Mouse (Mus musculus): Measurements from ENCODE around the gene Nfe2l1. TPM values are rescaled to one million over a fixed set of nuclear protein-coding genes. Genes with fewer than 3 reads are reported as not detected.
A peak's percentile ranks its signal among the peaks of the same experiment; 100 is the strongest.
"Not testable (repeated sequence)": the region's sequence is repeated elsewhere in the genome, so short reads cannot be mapped to it uniquely, and the experiment has no call there.

The Nfe2l1 gene
- polyA plus RNA-seq, 1 experiment, result 184 TPM

DNA sequence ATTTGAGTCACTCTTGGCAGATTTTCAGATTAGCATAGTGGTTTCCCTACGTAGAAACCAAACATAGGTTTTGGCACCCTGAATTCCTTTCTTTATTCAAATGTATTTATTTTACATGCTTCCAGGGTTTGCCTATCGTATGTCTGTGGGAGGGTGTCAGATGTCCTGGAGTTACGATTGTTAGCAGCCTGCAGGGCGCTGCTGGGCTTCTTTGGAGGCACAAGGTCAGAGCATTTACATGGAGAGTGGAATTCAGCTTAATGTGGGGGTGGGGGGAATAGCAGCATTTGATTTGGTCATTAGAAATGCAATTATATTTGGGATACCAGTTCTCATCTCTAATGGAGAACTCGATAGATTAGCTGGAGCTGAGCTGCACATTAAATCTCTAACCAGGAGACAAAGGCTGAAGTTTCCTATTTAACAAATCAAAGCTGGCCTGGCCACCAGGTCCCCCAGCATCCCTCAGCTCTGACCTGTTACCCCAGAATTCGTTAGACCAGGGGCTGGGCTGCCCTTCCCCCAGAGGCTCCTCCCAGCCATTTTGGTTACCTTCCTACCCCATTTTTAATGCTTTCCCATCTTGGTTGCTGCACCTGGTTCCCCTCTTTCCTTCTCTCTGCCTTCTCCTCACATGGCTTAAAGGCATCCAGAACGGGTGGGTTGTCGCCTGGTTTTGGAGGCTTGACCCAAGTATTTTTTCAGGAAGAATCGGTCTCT is 42.9 kb downstream of the Nfe2l1 start:
- no peak for DNase-seq (ENCODE audit: extremely low spot score in 1 of 2, low spot score in 1 of 2)

DNA sequence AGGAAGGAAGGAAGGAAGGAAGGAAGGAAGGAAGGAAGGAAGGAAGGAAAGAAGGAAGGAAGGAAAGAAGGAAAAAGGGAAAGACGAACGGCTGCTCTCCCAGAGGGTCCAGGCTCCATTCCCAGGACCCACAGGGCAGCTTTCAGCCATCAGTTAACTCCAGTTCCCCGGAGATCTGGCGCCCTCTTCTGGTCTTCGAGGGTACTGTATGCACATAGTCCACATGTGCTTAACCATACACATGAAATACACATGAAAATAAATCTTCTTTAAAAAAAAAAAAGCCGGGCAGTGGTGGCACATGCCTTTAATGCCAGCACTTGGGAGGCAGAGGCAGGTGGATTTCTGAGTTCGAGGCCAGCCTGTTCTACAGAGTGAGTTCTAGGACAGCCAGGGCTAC is 44.9 kb downstream of the Nfe2l1 start:
- peak in 1 of 2 experiments; percentile 77 for DNase-seq (ENCODE audit: extremely low spot score in 1 of 2, low spot score in 1 of 2)

DNA sequence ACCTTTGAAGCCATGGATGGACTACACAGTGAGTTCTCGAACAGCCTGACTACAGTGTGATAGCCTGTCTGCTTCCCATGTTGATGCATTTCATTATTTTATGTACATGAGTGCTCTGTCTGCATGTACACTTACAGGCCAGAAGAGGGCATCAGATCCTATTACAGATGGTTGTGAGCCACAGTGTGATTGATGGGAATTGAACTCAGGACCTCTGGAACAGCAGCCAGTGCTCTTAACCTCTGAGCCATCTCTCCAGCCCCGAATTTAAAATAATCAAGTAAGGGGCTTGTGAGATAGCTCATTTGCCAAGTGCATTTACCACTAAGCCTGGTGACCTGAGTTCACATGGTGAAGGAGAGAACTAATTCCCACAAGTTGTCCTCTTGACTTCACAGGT is 48.3 kb downstream of the Nfe2l1 start:
- DNase-seq (ENCODE audit: extremely low spot score in 1 of 2, low spot score in 1 of 2), result no peak

DNA sequence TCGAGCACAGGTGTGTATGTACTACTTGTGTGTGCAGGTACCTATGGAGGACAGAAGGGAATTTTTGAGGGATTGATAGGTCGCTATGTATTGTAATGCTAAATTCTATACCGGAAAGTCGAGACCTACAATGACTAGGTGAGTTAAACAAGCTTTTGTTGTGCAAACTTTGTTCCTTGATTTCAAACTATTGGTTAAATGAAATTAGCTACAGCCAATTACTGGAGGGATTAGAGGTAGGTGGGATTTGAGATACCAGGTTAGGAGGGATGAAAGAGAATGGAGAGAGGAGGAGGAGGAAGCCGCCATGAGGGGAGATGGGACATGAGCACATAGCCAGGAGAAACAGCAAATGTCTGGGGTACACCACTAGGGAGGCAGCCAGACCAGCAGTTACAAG is 49.5 kb downstream of the Nfe2l1 start:
- DNase-seq (ENCODE audit: extremely low spot score in 1 of 2, low spot score in 1 of 2), result no peak

DNA sequence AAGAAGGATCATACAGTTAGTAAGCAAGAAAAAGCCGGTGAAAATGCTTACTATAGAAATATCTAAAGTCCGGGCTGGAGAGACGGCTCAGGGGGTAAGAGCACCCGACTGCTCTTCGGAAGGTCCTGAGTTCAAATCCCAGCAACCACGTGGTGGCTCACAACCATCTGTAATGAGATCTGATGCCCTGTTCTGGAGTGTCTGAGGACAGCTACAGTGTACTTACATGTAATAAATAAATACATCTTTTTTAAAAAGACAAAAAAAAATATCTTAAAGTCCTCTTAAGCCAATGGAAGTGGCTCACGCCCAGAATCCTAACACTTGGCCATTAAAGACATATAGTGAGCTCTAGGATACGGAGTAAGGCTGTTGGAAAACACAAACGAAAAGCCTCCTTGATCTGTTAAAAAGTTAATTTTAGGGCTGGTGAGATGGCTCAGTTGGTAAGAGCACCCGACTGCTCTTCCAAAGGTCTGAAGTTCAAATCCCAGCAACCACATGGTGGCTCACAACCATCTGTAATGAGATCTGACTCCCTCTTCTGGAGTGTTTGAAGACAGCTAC is 51.6 kb downstream of the Nfe2l1 start:
- DNase-seq (ENCODE audit: extremely low spot score in 1 of 2, low spot score in 1 of 2), result not testable (repeated sequence)

DNA sequence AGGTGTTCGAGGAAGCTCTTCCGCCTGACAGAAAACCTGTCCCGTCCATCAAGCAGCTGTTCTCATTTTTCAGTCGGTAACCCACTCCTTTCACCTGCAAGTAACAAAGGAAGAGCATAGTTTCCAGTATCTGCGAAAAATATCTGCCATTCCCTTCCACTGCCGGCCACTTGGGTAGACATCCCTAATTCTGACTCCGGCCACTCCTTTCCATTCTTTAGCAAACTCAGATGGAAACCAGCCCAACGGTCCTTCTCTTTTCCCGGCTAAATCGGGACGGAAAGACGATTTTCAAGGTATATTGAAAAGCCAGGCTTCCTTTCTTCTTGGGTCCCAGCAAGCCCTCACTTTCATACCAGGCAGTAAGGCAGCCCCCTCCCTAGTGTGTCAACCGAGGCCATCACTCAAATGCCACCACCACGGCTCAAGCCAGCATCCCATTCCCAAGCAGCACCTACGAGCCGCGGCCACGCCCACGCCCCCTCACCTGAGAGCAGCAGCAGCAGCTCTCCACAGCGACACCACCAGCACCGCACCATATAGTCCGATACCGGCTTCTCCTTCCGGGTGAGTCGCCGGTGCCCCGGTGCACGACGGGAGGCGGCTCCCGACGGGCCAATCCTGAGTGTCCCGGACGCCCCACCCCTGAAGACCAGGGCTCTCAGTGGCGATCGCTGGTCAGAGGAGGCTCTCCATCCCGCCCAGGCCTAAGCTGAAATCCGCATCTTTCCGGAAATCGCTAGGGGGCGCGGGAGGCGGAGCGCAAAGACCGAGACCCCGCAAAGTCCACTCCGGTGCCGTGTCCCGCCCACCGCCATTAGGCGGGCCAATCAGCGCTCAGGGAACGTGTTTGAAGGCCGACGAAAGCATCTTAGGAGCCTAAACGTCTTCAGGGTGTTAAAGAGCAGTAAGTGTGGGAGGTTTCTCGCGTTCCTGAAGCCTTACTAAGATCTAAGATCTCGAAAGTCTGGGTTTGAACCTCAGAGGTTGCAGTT is 52.5 kb downstream of the Nfe2l1 start, which contains the start of gene Snx11:
Snx11 (minus strand) TSS at position 592 of the 995 bp plus-strand sequence.
- peak; percentile 99 to 100 for DNase-seq (ENCODE audit: extremely low spot score in 1 of 2, low spot score in 1 of 2)

DNA sequence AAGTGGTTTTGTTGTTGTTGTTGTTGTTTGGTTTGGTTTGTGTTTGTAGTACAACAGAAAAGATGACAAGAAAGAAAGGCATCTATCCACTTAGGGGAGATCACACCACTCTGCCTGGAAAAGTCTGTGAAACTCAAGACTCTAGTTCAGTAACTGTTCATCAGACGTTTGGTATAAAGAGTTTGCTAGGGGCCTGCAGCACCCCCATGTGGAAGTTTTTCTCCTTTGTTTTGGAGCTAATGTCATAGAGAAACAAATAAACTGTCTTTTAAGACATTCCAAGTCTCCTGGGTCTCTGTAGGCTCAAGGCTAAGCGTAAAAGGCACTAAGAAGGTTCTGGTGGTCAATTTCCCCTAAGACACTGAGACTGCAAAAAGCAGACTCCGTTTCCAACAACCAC is 53.7 kb downstream of the Nfe2l1 start:
- no peak for DNase-seq (ENCODE audit: extremely low spot score in 1 of 2, low spot score in 1 of 2)

DNA sequence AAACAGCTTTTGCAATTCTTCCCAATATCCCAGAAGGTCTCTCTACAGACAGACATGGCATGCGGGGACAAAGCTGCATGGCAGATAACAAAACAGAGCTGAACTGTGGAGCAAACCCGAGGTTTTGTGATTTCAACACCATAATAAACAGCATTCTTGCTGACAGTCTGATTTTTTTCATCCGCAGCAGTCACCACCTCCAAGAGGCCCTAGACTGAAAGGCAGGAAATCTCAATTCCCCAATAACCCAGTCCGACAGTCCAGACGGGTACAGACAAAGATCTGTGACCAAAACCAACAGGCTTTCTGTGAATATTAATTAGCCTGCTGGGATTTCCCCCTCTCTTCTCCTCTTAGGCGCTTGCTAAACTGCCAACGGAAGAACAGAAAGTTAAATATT is 54.1 kb downstream of the Nfe2l1 start:
- DNase-seq (ENCODE audit: extremely low spot score in 1 of 2, low spot score in 1 of 2), result no peak

DNA sequence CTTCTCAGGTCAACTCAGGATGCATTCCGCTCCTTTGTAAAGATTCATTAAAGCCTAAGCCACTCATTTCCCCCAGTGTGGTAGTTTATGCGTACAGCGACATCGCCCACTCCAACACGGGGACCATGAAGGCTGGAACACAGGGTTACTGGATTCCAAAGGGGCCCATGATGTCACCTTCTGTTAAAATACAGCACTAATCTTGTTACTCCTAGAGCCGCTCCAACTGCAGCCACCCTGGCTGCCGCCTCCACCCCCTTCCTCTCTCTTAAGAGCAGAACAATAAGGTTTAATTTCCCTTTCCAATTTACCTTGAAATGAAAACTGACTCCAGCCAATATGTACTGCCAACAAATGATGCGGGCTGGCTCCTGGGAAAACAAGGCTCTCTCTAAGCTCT is 54.7 kb downstream of the Nfe2l1 start:
- DNase-seq (ENCODE audit: extremely low spot score in 1 of 2, low spot score in 1 of 2), result no peak

DNA sequence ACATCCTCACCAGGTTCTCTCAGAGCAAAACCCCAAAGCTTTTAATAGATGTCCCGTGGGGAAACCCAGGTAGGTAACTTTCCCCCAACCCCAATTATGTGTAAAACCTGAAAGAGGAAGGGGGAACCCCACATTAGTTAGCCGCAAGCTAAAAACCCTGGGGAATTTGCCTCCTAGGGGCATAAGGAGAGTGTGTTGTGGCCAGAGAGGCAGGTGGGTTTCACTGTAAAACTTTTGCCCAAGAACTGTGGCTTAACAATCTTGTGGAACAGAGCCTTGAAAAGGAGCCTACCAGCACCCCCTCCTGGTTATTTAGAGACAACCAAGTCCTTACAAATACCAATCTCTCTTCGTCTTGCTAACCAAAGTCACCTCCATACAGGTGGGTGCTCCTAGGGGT is 55.2 kb downstream of the Nfe2l1 start:
- no peak for DNase-seq (ENCODE audit: extremely low spot score in 1 of 2, low spot score in 1 of 2)

DNA sequence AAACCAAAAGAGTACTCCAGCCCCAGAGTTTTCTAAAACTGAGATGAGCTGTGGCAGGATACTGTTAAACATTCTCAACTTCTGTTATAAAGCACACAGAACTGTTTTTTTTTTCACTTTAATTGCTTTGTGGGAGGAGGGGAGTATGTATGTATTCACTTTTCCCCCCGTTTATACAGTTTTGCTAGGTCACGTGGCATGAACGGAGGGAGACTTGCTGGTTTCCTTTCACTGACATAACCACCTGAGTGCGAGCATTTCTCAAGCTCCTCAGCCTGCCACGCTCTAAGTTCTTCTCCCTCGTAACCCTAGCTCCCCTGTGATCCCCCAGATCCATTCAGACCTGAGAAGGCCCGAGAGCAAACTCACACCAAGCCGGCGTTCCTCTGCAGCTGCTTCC is 57.4 kb downstream of the Nfe2l1 start:
- no peak for DNase-seq (ENCODE audit: extremely low spot score in 1 of 2, low spot score in 1 of 2)

DNA sequence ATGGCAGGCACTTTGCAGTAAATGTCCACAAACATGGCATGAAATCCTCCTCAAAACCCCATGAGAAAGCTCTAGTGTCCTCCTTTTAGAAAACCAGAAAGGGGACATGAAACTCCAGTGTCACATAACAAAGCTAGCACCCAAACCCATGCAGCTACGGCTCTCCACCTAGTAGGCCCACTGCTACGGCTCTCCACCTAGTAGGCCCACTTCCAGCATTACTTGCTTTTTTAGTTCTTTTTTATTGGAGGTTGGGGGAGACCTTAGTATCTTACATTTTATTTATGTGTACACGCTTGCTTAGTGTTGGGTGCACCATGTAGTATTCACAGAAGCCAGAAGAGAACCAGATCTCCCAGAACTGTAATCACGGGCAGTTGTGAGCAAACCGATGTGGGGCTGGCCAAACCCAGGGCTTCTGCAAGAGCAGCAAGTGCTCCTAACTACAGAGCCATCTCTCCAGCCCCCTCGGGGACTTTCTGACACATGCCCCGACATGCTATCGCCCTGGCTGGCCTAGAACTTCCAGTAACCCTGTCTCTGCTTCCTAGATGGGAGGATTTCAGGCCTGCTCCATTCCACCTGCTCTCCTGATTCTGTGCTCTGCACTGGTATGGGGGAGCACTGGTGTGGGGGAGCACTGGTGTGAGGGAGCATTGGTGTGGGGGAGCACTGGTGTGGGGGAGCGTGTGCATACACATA is 58.3 kb downstream of the Nfe2l1 start:
- DNase-seq (ENCODE audit: extremely low spot score in 1 of 2, low spot score in 1 of 2), result no peak

DNA sequence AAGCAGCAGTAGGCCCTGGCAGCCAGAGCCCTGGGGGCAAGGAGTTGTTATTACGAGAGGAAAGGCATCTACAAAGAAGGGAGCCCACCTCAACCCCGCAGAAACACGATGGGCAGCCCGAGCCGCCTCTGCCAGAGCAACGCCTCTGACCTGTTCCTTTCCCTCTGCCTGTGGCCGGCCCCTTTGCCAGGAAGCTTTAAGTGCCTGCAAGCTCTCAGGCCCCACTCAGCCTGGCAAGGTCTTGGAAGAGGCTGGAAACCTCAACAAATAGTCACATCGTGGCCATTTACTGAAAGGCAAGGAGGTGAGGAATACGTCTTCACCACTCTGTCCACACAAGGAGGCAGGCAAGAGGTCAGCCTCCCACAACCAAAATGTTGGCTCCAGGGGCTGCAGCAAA is 61.5 kb downstream of the Nfe2l1 start:
- no peak for DNase-seq (ENCODE audit: extremely low spot score in 1 of 2, low spot score in 1 of 2)

Other genes starting within 250 kb of the Nfe2l1 start
- 42.0 and 48.0 TPM in 2 replicates for gene Snx11, start 52.4 kb downstream of the Nfe2l1 start, polyA plus RNA-seq (2012; rRNA removed)
- gene Cbx1, start 40.8 kb downstream of the Nfe2l1 start, polyA plus RNA-seq (2012; rRNA removed), result 37.5 and 42.8 TPM in 2 replicates
- 13.3 and 16.2 TPM in 2 replicates for gene Copz2, start 19.9 kb upstream of the Nfe2l1 start, polyA plus RNA-seq (2012; rRNA removed)
- gene Cdk5rap3, start 86.5 kb upstream of the Nfe2l1 start, polyA plus RNA-seq (2012; rRNA removed), result 37.8 and 45.8 TPM in 2 replicates
- gene Prr15l, start 98.1 kb upstream of the Nfe2l1 start, polyA plus RNA-seq (2012; rRNA removed), result not detected in 2 replicates
- 34.9 and 35.9 TPM in 2 replicates for gene Pnpo, start 114.0 kb upstream of the Nfe2l1 start, polyA plus RNA-seq (2012; rRNA removed)
- 11.5 and 12.1 TPM in 2 replicates for gene Sp2, start 153.0 kb upstream of the Nfe2l1 start, polyA plus RNA-seq (2012; rRNA removed)
- gene Sp6, start 183.4 kb upstream of the Nfe2l1 start, polyA plus RNA-seq (2012; rRNA removed), result 0.50 and 0.62 TPM in 2 replicates
- 6.1 and 6.3 TPM in 2 replicates for gene Scrn2, start 200.0 kb upstream of the Nfe2l1 start, polyA plus RNA-seq (2012; rRNA removed)
- gene Lrrc46, start 211.4 kb upstream of the Nfe2l1 start, polyA plus RNA-seq (2012; rRNA removed), result 0.82 TPM in 2 replicates
- 60.2 and 66.3 TPM in 2 replicates for gene Mrpl10, start 211.6 kb upstream of the Nfe2l1 start, polyA plus RNA-seq (2012; rRNA removed)
- gene Osbpl7, start 220.7 kb upstream of the Nfe2l1 start, polyA plus RNA-seq (2012; rRNA removed), result 11.2 and 14.0 TPM in 2 replicates